Mouse (Mus musculus): ENCODE measurements around the gene Usf3. TPM values are rescaled to one million over a fixed set of nuclear protein-coding genes. Genes with fewer than 3 reads are reported as not detected.

Gene Usf3
- polyA plus RNA-seq, 2 experiments from 2014 or later = 3.9 to 5.2 TPM

DNA sequence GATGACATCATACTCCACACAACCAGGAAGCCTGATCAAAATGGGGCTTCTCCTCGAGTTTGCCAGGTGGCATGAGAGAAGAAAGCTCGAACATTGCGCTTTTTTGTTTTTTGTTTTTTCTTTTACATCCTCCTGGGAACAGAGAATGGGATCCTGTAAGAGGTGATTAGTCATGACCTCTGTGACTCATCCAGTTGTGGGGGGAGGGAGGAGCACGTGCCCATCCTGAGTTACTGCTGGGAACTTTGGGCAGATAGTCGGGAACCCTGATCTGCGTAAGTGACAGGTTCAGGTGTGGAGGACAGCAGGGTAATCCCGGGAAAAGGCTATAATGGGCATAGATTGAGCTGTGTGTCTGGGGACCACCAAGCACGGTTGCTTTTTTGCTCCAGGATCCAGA, 67.4 kb downstream of the Usf3 start:
- ATAC-seq = no peak

DNA sequence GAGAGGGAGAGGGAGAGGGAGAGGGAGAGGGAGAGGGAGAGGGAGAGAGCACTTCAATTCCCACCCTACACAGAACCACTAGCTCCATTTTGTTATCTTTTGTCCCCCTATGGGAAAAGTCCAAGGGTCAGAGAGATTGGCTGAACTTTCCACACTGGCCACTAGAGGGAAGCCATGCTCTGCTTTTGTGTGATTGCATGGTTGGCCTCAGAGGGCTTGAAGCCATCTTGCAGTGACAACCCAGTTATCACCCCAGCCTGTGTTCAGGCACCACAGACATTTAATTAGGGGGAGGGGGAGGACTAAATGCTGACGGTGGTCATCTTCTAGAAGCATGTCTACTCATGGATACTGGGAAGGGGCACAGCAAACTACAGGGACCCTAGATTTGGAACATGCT, 69.6 kb downstream of the Usf3 start:
- ATAC-seq = peak; percentile 92

DNA sequence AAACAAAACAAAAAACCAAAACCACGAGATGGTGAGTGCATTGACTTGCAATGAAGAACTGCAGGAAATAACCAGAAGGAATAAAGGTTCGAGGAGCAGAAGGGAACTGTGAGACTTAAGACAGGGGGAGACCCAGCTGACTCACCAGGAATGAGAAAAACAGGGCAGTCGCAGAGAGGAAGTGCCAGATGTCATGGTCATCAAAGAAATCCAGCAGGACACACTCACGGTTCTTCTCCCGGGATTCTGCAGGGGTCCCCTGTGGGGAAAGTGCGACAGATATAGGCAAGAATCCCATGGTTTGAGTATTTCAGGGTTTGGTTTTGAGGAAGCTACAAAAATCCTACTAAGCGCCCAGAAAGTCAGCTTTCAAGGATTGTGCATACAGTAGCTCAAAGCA, 70.3 kb downstream of the Usf3 start:
- ATAC-seq = no peak

DNA sequence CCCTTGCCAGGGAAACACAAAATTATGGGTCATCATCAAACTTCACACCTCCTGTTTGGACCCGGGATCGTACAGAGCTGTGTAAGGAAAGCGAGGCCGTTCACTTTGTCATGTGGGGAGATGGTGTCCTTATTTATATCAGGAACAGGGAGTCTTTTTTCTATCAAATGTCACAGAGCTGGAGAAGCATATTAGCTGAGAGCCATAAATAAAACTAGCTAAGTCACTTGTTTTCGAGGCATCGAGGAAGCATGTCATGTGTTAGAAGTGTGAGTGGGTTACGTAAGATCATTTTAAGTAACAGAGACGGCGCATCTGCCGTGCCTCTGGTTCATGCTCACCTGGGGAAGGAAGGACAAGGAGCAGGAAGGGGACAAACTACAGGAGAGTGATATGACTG, 76.9 kb downstream of the Usf3 start:
- no peak for ATAC-seq

DNA sequence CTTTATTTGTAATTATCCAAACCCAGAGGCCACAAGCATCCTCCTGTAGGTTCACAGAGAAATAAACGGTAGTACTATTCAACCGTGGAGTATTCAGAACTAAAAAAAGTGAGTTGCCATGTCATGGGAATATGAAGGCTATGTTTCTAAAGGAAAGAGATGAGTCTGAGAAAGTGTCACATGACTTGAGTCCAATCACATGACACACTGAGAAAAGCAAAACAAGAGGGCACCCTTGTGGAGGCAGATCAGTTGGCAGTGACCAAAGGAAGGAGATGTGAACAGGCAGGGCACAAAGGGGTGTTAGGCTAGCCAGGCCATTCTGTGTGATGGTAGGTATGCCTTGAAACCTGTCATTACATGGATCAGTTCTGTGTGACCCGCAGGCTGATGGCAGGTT, 79.7 kb downstream of the Usf3 start:
- no peak for ATAC-seq

DNA sequence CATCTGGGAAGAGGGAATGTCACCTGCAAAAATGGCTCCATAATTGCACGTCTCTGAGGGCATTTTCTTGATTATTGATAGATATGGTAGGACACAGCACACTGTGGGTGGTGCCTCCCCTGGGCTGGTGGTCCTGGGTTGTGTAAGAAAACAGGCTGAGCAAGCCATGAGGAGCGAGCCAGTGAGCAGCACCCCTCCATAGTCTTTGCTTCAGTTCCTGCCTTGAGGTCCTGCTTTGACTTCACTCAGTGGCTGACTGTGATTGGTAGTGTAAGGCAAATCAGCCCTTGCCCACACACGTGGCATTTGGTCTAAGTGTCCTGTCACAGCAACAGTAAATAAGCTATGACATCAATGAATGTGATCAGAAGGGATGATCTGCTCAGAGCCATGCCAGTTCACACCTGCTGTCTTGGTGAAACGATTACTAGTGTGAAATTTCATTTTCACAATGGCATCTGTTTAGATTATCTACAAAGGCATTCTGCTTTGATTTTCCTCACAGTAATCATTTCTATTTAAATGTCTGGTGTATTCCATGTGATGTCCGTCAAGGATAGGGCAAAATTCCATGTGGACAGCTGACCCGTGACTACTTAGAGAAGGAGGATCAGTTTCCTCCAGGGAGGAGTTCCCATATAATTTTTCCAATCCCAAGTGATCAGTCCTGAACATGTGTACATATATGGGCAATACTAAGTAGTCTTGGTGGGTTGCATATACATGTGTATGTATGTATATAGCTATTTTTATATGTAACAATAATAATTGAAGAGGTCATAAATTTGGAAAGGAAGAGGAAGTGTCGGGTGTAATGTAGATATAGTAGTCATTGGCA, 81.0 kb downstream of the Usf3 start:
- ATAC-seq = no peak

DNA sequence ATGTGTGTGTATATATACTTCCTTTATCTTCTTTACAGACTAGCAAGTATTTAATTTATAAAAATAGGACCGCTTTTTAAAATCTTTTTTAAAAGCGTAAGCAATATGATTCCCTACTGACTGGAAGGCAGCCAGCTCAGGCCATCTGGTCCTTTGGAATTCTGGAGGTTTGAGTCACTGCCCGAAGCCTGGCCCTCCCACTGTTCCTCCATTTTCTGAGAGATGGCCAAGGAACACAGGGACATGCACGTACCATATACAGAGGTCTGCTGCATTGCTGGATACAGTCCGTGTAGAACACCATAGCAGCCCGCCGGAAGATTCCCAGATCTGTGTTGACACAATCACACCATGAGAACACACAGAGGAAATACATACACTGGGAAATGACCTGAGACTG, 81.7 kb downstream of the Usf3 start:
- ATAC-seq = no peak

DNA sequence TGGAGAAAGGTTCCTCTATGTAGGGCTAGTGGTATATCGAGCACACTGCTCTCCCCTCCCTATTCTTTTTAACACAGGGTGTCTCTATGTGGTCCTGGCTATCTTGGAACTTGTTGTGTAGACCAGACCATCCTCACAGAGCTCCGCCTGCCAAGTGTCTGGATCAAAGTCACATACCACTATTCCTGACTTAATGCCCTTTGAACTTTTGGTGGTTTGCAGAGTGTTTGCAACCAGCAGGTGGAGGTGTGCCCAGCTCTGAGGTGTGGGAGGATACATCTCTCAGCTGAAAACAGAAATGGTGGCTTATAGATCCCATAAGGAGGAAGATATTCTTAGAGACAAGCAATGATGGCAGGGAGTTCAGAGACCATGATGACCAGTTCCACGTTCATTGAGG, 84.4 kb downstream of the Usf3 start:
- ATAC-seq = no peak

DNA sequence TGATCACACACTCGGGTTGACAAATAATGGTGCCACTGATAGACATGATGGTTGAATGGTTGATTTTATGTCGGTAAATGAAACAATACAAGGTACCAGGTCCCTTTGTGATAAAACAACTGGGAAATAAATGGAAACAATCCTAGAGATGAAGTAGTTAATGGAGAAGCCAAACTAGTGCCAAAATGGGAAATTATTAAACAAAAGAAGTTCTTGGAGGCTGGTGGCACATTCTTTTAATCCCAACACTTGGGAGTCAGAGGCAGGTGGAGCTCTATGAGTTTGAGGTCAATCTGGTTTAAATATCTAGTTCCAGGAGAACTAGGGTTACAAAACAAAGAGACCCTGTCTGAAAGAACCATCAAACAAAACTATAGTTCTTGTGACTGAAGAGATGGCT, 91.9 kb downstream of the Usf3 start:
- ATAC-seq = no peak

DNA sequence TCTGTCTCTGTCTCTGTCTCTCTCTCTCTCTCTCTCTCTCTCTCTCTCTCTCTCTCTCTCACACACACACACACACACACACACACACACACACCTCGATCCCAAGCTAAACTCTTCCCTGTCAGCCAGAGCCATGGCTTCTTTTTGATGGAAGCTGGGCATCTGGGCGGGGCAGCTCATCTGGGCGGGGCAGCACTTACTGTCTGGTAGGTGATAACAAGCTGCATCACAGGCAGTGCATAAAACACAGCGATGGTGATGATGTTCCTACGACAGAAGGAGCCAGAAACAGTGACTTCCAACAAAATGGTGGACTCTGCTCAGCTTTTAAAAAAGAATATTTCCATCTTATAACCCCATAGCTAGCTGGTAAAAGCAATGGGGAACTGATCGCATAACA, 92.5 kb downstream of the Usf3 start:
- no peak for ATAC-seq

DNA sequence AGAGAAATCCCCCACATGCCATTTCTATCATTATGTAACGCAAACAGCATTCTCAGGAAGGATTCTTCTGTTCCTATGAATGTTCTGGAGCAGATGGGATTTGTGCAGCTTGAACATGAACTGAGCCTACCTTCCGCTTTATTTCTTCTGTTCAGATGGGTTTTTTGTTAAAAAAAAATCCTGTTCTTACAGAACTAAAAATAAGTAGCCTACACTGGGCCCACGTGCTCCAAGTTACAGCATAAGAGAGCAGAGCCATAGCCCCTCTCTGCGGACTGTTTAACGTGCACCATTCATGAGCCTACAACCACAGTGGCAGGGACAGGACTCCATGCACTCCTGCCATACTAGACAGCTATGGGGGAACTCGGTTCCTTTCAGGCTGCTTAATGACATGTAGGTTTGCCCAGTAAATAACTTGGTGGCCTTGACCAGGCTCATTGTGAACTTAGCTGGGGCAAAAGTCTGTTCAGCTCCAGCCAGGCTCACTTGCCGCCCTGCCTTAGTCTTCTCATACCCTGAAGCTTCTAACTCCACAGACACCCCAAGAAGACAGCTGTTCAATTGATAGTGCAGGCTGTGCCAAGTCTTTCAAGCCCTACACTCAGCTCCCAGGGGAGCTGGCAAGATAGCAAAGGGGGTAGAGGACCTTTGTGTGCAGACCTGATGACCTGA, 95.6 kb downstream of the Usf3 start:
- no peak for ATAC-seq

DNA sequence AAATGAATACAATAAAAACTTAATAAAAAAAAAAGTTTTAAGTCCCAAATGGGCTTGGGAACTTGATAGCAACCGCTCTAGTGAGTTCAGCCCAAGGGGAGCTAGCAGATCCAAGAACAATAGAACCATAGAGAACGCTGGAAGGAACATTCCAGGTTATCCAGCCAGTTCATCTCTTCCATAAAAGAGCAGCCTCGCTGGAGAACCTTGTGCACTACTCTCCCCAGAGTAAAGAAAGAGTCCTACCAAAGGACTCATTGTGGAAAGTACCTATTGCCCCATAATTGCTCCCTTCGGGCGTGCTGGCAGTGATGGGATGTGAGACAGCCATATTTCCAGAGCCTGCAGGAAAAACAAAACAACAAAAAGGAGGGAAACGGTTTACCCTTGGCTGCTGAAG, 96.5 kb downstream of the Usf3 start:
- no peak for ATAC-seq

DNA sequence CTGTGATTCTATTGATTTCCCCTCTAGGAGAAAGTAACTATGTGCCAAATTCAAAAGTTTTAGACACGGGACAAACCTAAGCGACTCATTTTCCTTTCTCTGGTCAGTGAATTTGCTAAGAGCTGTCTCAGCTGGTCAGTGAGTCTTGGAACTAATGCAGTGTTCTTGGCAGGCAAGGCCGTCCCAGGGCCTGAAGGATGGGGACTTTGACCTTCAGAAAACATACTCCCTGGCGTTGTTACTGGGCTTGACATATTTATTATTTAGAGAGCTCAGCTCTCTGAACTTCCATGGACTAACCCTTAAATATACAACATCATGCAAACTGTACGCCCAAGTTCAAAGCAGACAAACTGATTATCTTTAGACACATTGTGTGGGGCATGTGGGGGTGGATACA, 97.6 kb downstream of the Usf3 start:
- ATAC-seq = no peak

DNA sequence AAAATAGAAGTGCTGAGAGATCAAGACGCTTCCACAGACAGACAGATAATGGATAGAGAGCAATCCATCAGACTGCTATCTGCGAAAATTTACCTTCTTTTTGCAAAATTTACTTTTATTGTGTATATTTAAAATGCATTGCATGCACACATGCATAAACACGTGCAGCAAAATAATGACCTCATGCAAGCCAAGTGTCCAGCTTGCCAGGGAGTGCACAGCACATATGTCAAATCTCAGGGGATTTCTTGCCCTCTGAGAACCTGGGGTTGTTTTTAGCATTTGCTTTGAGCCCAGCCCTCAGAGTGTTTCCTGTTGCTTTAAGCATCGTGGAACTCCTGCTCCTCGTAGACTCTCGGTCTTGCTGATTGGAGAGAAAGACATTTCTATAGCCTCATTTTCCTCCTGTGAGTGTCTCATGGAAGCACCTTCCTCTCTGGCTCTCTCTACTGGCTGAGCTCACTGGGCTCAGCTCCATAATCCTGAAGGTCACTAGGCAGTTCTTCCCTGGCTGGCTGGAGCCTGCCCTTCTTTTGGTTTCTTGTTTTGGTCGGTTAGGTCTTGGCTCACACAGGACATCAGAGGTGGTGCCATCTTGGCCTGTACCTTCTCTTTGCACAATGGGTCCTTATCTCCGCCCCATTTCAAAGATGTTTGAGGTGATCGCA, 98.5 kb downstream of the Usf3 start:
- ATAC-seq = no peak

Other genes with a start within 250 kb of the Usf3 start
- gene Qtrt2, start 246.4 kb upstream of the Usf3 start, polyA plus RNA-seq (2017; shearing (Covaris generic)) = 10 to 100 TPM; 22.3 to 23.5 TPM
- gene Zdhhc23, start 193.5 kb upstream of the Usf3 start, polyA plus RNA-seq (2017; shearing (Covaris generic)) = 1 to 10 TPM; 2.5 to 3.3 TPM
- gene Gramd1c, start 109.9 kb upstream of the Usf3 start, polyA plus RNA-seq (2017; shearing (Covaris generic)) = 1 to 10 TPM; 4.7 to 6.0 TPM
- 10 to 100 TPM; 33.4 to 41.1 TPM for gene Atp6v1a, start 33.5 kb upstream of the Usf3 start, polyA plus RNA-seq (2017; shearing (Covaris generic))
- 10 to 100 TPM; 22.0 to 22.1 TPM for gene Naa50, start 33.4 kb upstream of the Usf3 start, polyA plus RNA-seq (2017; shearing (Covaris generic))
- gene Sidt1, start 159.9 kb downstream of the Usf3 start, polyA plus RNA-seq (2017; shearing (Covaris generic)) = 10 to 100 TPM; 34.7 to 38.8 TPM
- 10 to 100 TPM; 31.2 to 37.0 TPM for gene Spice1, start 173.9 kb downstream of the Usf3 start, polyA plus RNA-seq (2017; shearing (Covaris generic))
- not detected for gene Cfap44, start 221.6 kb downstream of the Usf3 start, polyA plus RNA-seq (2017; shearing (Covaris generic))